Mouse (Mus musculus): ENCODE data around the gene Spice1. TPM values are rescaled to one million over a fixed set of nuclear protein-coding genes. Genes with fewer than 3 reads are reported as not detected.

Spice1 gene
- total RNA-seq (2015) (14.8 and 17.9 TPM in 2 replicates), total RNA-seq (2017) (12.7 and 23.5 TPM in 2 replicates)

DNA sequence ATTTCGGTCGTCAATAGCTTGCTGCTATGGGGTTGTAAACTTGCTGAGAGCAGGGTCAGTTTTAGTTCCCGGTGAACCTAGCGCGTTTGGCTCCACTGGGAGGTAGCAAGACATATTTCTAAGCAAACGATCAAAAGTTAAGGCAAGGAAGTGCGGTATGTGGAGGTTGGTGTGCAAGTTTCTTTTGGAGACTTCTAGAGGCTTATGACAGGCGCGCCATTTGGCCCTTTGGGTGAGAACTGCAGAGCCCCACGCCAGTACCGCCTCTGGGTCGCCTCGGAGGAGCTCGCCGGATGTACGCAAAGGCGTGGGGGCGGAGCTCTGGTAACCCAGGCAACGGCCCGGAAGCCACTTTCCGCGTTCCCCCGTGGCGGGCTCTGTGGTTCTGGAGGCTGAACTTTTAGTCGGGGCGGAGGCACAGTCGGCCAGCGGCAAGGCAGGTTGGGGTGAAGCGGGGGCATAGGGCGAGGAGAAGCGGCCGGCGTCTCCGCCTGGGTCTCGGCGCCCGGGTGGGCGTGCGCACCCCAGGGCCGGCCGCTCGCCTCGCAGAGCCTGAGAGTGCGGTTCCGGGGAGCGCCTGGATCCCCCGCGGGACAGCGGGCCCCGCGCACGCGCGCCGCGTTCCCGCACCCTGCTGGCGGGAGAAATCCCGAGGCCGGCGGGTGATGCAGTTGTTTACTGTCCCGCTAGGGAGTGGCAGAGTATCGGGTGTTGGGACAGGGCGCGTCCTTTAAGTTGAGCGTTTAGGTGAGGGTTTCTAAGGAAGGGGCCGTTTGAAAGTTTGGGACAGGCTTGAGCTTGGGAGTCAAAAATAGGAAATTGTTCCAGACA, at the start of gene Spice1:
TSS of gene Spice1 (plus strand) at position 51 of the 831 bp plus-strand sequence.
- peak; percentile 97 for ATAC-seq (ENCODE audit: poor library complexity, severe bottlenecking)

GRCm38 (mm10) chr16:44299438-44300093, 47.4 kb upstream of the Spice1 start:
- 0 out of 2 replicates have a peak, but pooled peaks have one; percentile 24 for ATAC-seq (ENCODE audit: poor library complexity, severe bottlenecking)

GRCm38 (mm10) chr16:44302126-44302892, 44.6 kb upstream of the Spice1 start:
- no peak for ATAC-seq (ENCODE audit: poor library complexity, severe bottlenecking)

- ATAC-seq (ENCODE audit: poor library complexity, severe bottlenecking), result no peak
Measured at GRCm38 (mm10) chr16:44303822-44304221, 43.1 kb upstream of the Spice1 start.

DNA sequence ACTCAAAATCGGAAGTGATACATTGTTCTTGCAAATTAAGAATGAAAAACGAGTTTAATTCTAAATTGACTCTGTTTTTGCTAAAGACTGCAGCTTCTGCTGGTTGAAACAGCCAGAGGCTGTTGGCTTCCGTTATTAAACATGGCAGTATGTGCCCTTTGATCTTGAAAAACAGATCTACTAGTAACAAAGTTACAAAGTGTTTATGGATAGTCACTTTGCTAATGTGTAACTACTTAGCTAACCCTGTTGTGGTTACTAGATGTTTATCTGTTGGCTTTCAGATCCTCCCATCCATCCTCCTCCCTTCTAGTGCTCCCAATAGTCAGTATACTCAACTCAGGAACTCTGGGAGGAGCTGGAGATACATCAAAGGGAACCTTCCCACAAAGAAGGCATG, 41.3 kb upstream of the Spice1 start:
- ATAC-seq (ENCODE audit: poor library complexity, severe bottlenecking), result no peak

GRCm38 (mm10) chr16:44313422-44313821, 33.5 kb upstream of the Spice1 start:
- peak; percentile 63 for ATAC-seq (ENCODE audit: poor library complexity, severe bottlenecking)

DNA sequence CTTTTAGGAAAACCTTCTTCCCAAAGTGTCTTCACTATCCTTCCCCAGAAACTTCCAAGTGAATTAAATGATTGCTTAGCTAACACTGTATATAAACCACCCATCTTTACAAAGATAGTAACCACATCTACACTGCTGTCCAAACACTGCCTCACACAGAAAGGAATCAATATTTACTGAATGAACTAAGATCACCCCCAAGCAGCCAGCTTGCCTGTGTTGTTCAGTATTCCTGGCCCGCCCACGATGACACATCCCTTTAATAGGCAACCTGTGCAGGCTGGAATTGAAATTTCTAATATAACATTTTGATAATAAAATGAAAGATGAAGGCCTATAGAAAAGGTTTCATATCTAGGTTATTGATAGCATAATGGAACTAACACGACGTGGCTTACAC, 30.6 kb upstream of the Spice1 start:
- no peak for ATAC-seq (ENCODE audit: poor library complexity, severe bottlenecking)

DNA sequence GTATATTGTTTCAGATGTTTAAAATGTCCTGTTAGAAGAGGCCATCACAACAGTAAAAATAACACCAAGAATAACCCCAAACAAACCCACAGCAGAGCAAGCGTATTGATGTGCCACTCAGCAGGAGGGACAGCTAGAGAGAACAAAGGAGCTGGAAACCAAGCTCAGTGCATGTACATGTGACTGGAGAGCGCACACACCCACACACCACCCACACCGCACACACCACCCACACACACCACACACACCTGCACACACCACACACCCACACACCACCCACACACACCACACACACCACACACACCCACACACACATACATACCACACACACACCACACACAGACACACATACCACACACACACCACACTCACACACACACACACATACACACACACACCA, 26.7 kb upstream of the Spice1 start:
- ATAC-seq (ENCODE audit: poor library complexity, severe bottlenecking), result no peak

GRCm38 (mm10) chr16:44328644-44329043, 18.3 kb upstream of the Spice1 start:
- no peak for ATAC-seq (ENCODE audit: poor library complexity, severe bottlenecking)

DNA sequence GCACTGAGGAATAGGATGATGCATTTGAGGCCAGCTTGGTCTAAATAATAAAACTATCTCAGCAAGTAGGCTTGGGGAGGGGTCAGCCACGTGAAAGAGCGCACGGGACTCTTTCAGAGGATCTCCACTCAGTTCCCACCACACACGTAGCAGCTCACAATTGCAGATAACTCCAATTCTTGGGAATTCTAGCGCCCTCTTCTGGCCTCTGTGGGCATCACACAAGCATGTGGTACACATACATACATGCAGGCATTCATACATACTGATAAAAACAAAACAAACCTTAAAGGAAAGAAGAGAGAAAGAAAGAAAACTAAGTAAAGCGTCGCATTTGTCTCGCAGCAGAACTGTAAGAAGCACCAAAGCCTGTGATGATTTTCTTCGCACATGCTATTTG, 16.3 kb upstream of the Spice1 start:
- no peak for ATAC-seq (ENCODE audit: poor library complexity, severe bottlenecking)

- no peak for ATAC-seq (ENCODE audit: poor library complexity, severe bottlenecking)
Measured at GRCm38 (mm10) chr16:44331154-44331553, 15.8 kb upstream of the Spice1 start.

DNA sequence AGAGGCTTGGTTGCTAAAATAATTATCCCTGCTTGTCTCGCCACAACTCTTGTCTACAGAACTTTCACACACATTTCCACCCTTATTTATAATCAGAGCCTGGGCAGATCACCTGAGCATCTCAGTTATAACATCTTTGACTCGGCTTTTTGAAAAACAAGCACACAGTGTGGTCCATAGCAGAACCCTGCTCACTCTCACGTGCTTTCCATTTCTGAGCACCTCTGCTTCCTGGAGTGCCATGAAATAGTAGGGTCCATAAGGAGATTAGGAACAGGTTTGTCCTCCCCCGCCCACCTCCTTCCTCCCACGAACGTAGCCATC, 15.3 kb upstream of the Spice1 start:
- no peak for ATAC-seq (ENCODE audit: poor library complexity, severe bottlenecking)

- ATAC-seq (ENCODE audit: poor library complexity, severe bottlenecking), result peak; percentile 39
Measured at GRCm38 (mm10) chr16:44331995-44332860, 14.7 kb upstream of the Spice1 start.

DNA sequence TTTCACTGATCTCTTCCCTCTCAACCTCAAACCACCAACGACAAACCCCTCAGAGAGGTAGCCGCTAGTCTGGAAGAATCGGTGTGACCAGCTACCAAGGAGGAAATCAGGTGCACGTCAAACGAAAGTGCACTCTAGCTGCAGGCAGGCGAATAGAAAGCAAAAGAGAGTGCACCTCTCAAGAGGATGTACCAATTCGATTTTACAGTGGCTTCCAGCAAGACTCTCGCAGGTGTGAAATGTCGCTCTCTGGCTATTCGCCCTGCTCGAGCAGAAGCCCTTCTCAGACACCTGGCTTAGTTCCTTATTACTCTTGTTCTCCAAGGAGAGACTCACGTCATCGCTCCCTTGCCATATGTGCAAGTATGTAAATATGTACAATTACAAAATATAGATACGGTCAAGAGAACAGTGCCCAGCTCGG, 14.0 kb upstream of the Spice1 start, which contains the start of gene Sidt1:
TSS of gene Sidt1 (minus strand) at position 336 of the 424 bp plus-strand sequence.
- ATAC-seq (ENCODE audit: poor library complexity, severe bottlenecking), result peak; percentile 78

GRCm38 (mm10) chr16:44337541-44337940, 9.4 kb upstream of the Spice1 start:
- ATAC-seq (ENCODE audit: poor library complexity, severe bottlenecking), result no peak

GRCm38 (mm10) chr16:44349801-44350397, 3.0 kb downstream of the Spice1 start:
- no peak for ATAC-seq (ENCODE audit: poor library complexity, severe bottlenecking)

- 0 out of 2 replicates have a peak, but pooled peaks have one; percentile 20 for ATAC-seq (ENCODE audit: poor library complexity, severe bottlenecking)
Measured at GRCm38 (mm10) chr16:44356291-44356690, 9.4 kb downstream of the Spice1 start.

DNA sequence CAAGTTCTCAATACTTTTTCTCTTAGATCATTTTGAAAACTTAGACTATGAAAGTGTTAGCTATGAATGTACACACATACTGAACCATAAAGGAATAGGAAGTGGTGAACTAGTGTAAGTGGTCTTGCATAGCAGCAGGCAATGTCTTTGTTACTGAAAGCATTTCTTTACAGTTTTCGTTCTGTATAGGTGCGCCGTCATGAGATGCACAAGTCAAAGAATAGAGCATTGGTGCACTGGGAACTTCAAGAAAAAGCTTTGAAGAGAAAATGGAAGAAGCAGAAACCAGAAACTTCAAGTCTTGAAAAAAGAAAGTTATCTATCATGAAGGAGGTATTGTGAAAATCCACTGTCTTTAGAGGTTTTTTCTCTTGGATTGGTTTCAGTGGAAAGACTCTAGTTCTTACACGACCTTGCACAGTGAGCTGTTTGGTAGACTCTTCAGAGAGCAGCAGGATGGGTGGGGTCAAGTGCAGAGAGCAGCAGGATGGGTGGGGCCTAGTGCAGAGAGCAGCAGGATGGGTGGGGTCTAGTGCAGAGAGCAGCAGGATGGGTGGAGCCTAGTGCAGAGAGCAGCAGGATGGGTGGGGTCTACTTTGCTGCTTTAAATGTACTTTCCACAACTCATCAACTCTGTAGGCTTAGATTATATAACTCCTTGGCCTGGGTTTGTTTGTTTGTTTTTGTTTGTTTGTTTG, 10.8 kb downstream of the Spice1 start:
- peak; percentile 97 for ATAC-seq (ENCODE audit: poor library complexity, severe bottlenecking)

All from megakaryocyte, adult 5-6 weeks (primary cell).